Mouse (Mus musculus): ENCODE measurements around the gene Gm17606. TPM values are rescaled to one million over a fixed set of nuclear protein-coding genes. Genes with fewer than 3 reads are reported as not detected.

Gm17606 gene
- polyA plus RNA-seq (2014; fragmentation: Illumina TruSeq; extraction: RNeasy Lipid Tissue Mini Kit (QIAGEN cat#74804); ENCODE audit: low read depth, low replicate concordance) = not detected

GRCm38 (mm10) chr14:54640946-54641304 is at the start of gene Gm17606:
Gene Gm17606 (plus strand): TSS chr14:54640952.

GRCm38 (mm10) chr14:54605752-54606321 is 34.9 kb upstream of the Gm17606 start, which contains the start of gene 4931414P19Rik:
Gene 4931414P19Rik (minus strand): TSS chr14:54605993.

GRCm38 (mm10) chr14:54617897-54618365 is 22.8 kb upstream of the Gm17606 start, which contains the start of gene Psmb5:
Gene Psmb5 (minus strand): TSS chr14:54618022.

GRCm38 (mm10) chr14:54621133-54621532 is 19.6 kb upstream of the Gm17606 start, which contains the start of gene Psmb11:
Gene Psmb11 (plus strand): TSS chr14:54621433.

GRCm38 (mm10) chr14:54641305-54641969 is 685 bp downstream of the Gm17606 start, which contains the start of gene Cdh24:
Gene Cdh24 (minus strand): TSS chr14:54641364.

GRCm38 (mm10) chr14:54686063-54686521 is 45.3 kb downstream of the Gm17606 start, which contains the start of gene 1700123O20Rik:
Gene 1700123O20Rik (plus strand): TSS chr14:54686216.

GRCm38 (mm10) chr14:54686522-54687143 is 45.9 kb downstream of the Gm17606 start, which contains the start of gene Acin1:
Gene Acin1 (minus strand): TSS chr14:54686931.

Other genes with a start within 250 kb of the Gm17606 start
- gene Slc7a7, start 223.2 kb upstream of the Gm17606 start, polyA plus RNA-seq (2014; fragmentation: Illumina TruSeq; extraction: RNeasy Lipid Tissue Mini Kit (QIAGEN cat#74804); ENCODE audit: low read depth, low replicate concordance) = 6.5 TPM
- gene Mrpl52, start 214.0 kb upstream of the Gm17606 start, polyA plus RNA-seq (2014; fragmentation: Illumina TruSeq; extraction: RNeasy Lipid Tissue Mini Kit (QIAGEN cat#74804); ENCODE audit: low read depth, low replicate concordance) = 215 TPM
- 66.6 TPM for gene Mmp14, start 209.3 kb upstream of the Gm17606 start, polyA plus RNA-seq (2014; fragmentation: Illumina TruSeq; extraction: RNeasy Lipid Tissue Mini Kit (QIAGEN cat#74804); ENCODE audit: low read depth, low replicate concordance)
- 74.3 TPM for gene Lrp10, start 176.8 kb upstream of the Gm17606 start, polyA plus RNA-seq (2014; fragmentation: Illumina TruSeq; extraction: RNeasy Lipid Tissue Mini Kit (QIAGEN cat#74804); ENCODE audit: low read depth, low replicate concordance)
- gene Rem2, start 164.9 kb upstream of the Gm17606 start, polyA plus RNA-seq (2014; fragmentation: Illumina TruSeq; extraction: RNeasy Lipid Tissue Mini Kit (QIAGEN cat#74804); ENCODE audit: low read depth, low replicate concordance) = 0.63 TPM
- gene Prmt5, start 123.4 kb upstream of the Gm17606 start, polyA plus RNA-seq (2014; fragmentation: Illumina TruSeq; extraction: RNeasy Lipid Tissue Mini Kit (QIAGEN cat#74804); ENCODE audit: low read depth, low replicate concordance) = 33.9 TPM
- gene Haus4, start 86.3 kb upstream of the Gm17606 start, polyA plus RNA-seq (2014; fragmentation: Illumina TruSeq; extraction: RNeasy Lipid Tissue Mini Kit (QIAGEN cat#74804); ENCODE audit: low read depth, low replicate concordance) = 59.7 TPM
- 27.0 TPM for gene Ajuba, start 63.4 kb upstream of the Gm17606 start, polyA plus RNA-seq (2014; fragmentation: Illumina TruSeq; extraction: RNeasy Lipid Tissue Mini Kit (QIAGEN cat#74804); ENCODE audit: low read depth, low replicate concordance)
- 5.2 TPM for gene 4931414P19Rik, start 35.0 kb upstream of the Gm17606 start, polyA plus RNA-seq (2014; fragmentation: Illumina TruSeq; extraction: RNeasy Lipid Tissue Mini Kit (QIAGEN cat#74804); ENCODE audit: low read depth, low replicate concordance)
- 157 TPM for gene Psmb5, start 22.9 kb upstream of the Gm17606 start, polyA plus RNA-seq (2014; fragmentation: Illumina TruSeq; extraction: RNeasy Lipid Tissue Mini Kit (QIAGEN cat#74804); ENCODE audit: low read depth, low replicate concordance)
- gene Psmb11, start 19.5 kb upstream of the Gm17606 start, polyA plus RNA-seq (2014; fragmentation: Illumina TruSeq; extraction: RNeasy Lipid Tissue Mini Kit (QIAGEN cat#74804); ENCODE audit: low read depth, low replicate concordance) = not detected
- gene Cdh24, start 412 bp downstream of the Gm17606 start, polyA plus RNA-seq (2014; fragmentation: Illumina TruSeq; extraction: RNeasy Lipid Tissue Mini Kit (QIAGEN cat#74804); ENCODE audit: low read depth, low replicate concordance) = 3.1 TPM
- 32.2 TPM for gene 1700123O20Rik, start 45.3 kb downstream of the Gm17606 start, polyA plus RNA-seq (2014; fragmentation: Illumina TruSeq; extraction: RNeasy Lipid Tissue Mini Kit (QIAGEN cat#74804); ENCODE audit: low read depth, low replicate concordance)
- gene Acin1, start 46.0 kb downstream of the Gm17606 start, polyA plus RNA-seq (2014; fragmentation: Illumina TruSeq; extraction: RNeasy Lipid Tissue Mini Kit (QIAGEN cat#74804); ENCODE audit: low read depth, low replicate concordance) = 139 TPM
- 0.12 TPM for gene Gm29776, start 57.9 kb downstream of the Gm17606 start, polyA plus RNA-seq (2014; fragmentation: Illumina TruSeq; extraction: RNeasy Lipid Tissue Mini Kit (QIAGEN cat#74804); ENCODE audit: low read depth, low replicate concordance)
- 0.51 TPM for gene Cebpe, start 71.2 kb downstream of the Gm17606 start, polyA plus RNA-seq (2014; fragmentation: Illumina TruSeq; extraction: RNeasy Lipid Tissue Mini Kit (QIAGEN cat#74804); ENCODE audit: low read depth, low replicate concordance)
- 45.5 TPM for gene Slc7a8, start 141.0 kb downstream of the Gm17606 start, polyA plus RNA-seq (2014; fragmentation: Illumina TruSeq; extraction: RNeasy Lipid Tissue Mini Kit (QIAGEN cat#74804); ENCODE audit: low read depth, low replicate concordance)
- 0.58 TPM for gene Rnf212b, start 173.2 kb downstream of the Gm17606 start, polyA plus RNA-seq (2014; fragmentation: Illumina TruSeq; extraction: RNeasy Lipid Tissue Mini Kit (QIAGEN cat#74804); ENCODE audit: low read depth, low replicate concordance)
- gene Homez, start 230.0 kb downstream of the Gm17606 start, polyA plus RNA-seq (2014; fragmentation: Illumina TruSeq; extraction: RNeasy Lipid Tissue Mini Kit (QIAGEN cat#74804); ENCODE audit: low read depth, low replicate concordance) = 8.6 TPM
- gene Ppp1r3e, start 236.6 kb downstream of the Gm17606 start, polyA plus RNA-seq (2014; fragmentation: Illumina TruSeq; extraction: RNeasy Lipid Tissue Mini Kit (QIAGEN cat#74804); ENCODE audit: low read depth, low replicate concordance) = 28.9 TPM
- gene Bcl2l2, start 242.4 kb downstream of the Gm17606 start, polyA plus RNA-seq (2014; fragmentation: Illumina TruSeq; extraction: RNeasy Lipid Tissue Mini Kit (QIAGEN cat#74804); ENCODE audit: low read depth, low replicate concordance) = 68.7 TPM
- gene Gm20521, start 242.5 kb downstream of the Gm17606 start, polyA plus RNA-seq (2014; fragmentation: Illumina TruSeq; extraction: RNeasy Lipid Tissue Mini Kit (QIAGEN cat#74804); ENCODE audit: low read depth, low replicate concordance) = 1.2 TPM

Measured in adipose tissue, adult 10 weeks (tissue).